Mouse (Mus musculus) granulocyte monocyte progenitor cell, adult 5-6 weeks (primary cell): ENCODE results near the gene Cd300ld. TPM values are rescaled to one million over a fixed set of nuclear protein-coding genes. Genes with fewer than 3 reads are reported as not detected.
"Not testable (repeated sequence)": the region's sequence is repeated elsewhere in the genome, so short reads cannot be mapped to it uniquely, and the experiment has no call there.

Experiments used
- ATAC-seq: replicated peaks from 2 replicates; pipeline ENCODE4 v1.8.0; 2016; ENCODE audit warnings: mild to moderate bottlenecking, moderate TSS enrichment, inconsistent platforms; ENCODE audit not compliant: poor library complexity, severe bottlenecking
- total RNA-seq, 2 experiments: library from RNA; stranded (forward) in 1 of 2; stranded (reverse) in 1 of 2; fragments of 200-712, 200-1000 nt in 1 of 2; fragments of >200 nt in 1 of 2; fragmentation: Nextera tagmentation in 1 of 2; gene quantifications; 2 replicates each; pipeline ENCODE4 v1.2.3; 2014 to 2017

Cd300ld gene
- not detected in 2 replicates for total RNA-seq (2014; fragmentation: Nextera tagmentation)
- total RNA-seq (2017) = 0.10 and 1.2 TPM in 2 replicates

DNA sequence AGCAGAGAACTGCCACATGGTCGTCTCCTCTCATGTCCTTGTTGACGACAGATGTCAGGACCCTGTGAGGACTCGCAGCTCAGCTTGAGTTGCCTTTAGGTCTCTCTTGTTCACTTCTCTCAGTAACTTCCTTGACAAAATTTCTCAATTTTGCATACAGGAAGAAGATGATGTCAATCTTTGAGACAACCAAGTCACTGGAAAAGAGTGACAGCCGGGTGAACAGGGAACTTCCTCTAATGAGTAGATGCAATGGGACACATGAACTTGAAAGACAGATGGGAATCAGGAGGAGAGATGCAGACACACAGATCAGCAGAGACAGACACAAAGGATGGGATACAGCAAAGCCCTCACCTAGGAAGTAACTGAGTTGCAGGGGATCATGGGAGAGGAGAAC is at the start of gene Cd300ld:
TSS of gene Cd300ld (minus strand) at position 130 of the 400 bp plus-strand sequence.
- peak; percentile 72 for ATAC-seq

DNA sequence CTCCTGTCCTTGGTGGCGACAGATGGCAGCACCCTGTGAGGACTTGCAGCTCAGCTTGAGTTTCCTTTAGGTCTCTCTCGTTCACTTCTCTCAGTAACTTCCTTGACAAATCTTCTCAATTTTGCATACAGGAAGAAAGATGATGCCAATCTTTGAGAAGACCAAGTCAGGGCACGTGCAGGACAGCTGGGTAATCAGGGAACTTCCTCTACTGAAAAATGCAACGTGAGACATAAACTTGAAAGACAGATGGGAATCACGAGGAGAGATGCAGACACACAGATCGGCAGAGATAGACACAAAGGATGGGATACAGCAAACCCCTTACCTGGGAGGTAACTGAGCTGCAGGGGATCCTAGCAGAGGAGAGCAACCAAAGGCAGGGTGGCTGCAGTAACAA is 47.9 kb upstream of the Cd300ld start, which contains the start of gene Cd300ld5:
TSS of gene Cd300ld5 (minus strand) at position 101 of the 400 bp plus-strand sequence.
- ATAC-seq = not testable (repeated sequence)

DNA sequence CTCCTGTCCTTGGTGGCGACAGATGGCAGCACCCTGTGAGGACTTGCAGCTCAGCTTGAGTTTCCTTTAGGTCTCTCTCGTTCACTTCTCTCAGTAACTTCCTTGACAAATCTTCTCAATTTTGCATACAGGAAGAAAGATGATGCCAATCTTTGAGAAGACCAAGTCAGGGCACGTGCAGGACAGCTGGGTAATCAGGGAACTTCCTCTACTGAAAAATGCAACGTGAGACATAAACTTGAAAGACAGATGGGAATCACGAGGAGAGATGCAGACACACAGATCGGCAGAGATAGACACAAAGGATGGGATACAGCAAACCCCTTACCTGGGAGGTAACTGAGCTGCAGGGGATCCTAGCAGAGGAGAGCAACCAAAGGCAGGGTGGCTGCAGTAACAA is 37.2 kb upstream of the Cd300ld start, which contains the start of gene Cd300ld4:
TSS of gene Cd300ld4 (minus strand) at position 101 of the 400 bp plus-strand sequence.
- ATAC-seq = not testable (repeated sequence)

DNA sequence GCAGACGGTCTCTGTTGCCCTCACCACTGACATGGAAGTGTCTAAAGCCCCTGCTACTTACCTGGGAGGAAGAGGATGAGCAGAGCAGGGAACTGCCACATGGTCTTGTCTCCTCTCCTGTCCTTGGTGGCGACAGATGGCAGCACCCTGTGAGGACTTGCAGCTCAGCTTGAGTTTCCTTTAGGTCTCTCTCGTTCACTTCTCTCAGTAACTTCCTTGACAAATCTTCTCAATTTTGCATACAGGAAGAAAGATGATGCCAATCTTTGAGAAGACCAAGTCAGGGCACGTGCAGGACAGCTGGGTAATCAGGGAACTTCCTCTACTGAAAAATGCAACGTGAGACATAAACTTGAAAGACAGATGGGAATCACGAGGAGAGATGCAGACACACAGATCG is 26.4 kb upstream of the Cd300ld start, which contains the start of gene Cd300ld2:
TSS of gene Cd300ld2 (minus strand) at position 101 of the 400 bp plus-strand sequence.
- ATAC-seq = not testable (repeated sequence)

DNA sequence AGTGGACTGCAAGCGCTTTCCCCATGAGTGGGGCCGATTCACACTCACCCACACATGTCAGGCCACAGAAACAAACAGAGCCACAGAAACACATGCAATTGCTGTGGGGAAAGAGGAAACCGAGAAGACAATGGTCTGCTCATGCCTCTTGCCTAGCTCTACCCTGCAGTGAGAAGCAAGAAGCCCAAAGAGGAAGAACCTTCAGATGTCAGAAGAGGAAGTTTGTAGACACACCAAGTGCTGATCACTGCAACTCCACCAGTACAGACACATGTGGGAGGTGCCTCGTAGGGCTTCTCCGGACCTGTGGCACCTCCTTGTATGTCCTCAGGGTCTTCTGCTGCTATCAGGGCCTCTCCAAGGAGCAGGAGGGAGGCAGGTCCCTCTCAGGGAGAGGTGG is 14.3 kb upstream of the Cd300ld start:
- peak; percentile 83 for ATAC-seq

DNA sequence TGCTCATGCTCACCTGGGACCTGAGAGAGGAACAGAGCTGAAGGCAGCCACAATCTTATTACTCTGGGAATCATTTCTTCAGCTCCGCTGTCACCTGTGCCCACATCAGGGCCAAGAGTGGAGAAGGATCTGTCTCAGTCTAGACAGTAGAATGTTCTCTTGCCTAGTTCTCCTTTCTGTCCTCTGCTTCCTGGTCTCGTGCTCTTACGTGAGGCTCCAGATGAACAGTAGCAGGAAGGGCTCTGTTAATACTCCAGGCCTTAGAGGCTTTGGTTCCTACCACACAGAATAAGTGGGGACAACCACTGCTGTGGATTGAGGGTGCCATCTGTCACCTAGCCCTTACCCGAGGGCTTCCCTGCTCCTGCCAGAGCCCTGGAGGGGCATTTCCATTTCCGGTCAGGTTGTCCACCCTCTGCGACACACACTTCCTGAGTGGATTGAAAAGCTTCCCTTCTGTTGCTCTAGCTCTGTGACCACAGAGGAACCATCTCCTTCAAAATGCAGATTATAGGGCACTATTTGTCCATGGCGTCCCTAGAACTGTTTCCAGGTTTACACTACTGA is 11.8 kb upstream of the Cd300ld start, which contains the start of gene Cd300c2:
TSS of gene Cd300c2 (minus strand) at position 407 of the 567 bp plus-strand sequence.
- peak; percentile 57 for ATAC-seq

DNA sequence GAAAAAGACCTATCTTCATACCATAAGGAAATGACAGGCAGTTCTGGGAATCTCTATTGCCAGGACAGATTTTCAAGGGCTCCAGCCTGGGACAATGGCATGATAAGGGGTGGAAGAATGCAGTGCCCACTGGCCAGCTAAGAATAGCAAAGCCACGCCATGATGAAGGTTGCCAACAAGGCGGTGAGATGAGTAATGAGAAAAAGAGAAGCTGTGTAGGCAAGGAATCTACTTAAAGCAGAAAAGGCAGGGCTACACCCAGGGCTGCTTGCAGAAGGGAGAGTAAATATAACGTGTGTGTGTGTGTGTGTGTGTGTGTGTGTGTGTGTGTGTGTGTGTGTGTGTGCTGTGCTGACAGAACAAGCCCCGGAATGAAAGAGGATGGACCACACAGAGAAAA is 7.9 kb downstream of the Cd300ld start:
- no peak for ATAC-seq

DNA sequence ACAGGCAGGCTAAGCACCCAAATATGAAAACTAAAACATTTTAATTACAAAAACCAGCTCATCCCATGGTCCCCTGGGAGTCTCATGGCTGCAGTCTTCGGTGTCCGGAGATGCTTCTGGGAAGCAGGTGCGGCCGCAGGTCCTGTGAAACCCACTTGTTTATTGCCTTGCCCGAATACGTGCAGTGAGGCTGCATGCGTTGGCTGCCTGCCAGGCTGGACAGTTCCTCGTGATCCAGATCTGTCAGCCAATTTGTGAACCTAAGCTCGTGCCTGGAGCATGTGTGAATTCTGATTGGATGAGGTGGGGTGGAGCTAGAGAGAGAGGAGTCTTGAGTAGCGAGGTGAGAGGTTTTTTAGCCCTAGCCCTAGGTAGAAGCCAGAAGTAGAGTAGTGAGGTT is 17.0 kb downstream of the Cd300ld start:
- no peak for ATAC-seq

DNA sequence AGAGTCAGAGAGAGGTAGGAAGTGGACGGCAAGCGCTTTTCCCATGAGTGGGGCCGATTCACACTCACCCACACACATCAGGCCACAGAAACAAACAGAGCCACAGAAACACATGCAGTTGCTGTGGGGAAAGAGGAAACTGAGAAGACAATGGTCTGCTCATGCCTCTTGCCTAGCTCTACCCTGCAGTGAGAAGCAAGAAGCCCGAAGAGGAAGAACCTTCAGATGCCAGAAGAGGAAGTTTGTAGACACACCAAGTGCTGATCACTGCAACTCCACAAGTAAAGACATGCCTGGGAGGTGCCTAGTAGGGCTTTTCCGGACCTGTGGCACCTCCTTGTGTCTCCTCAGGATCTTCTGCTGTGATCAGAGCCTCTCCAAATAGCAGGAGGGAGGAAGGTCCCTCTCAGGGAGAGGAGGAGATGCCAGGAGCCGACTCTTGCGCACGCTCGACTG is 20.9 kb downstream of the Cd300ld start, which contains the start of gene Cd300c:
TSS of gene Cd300c (minus strand) at position 406 of the 456 bp plus-strand sequence.
- ATAC-seq = peak; percentile 81

DNA sequence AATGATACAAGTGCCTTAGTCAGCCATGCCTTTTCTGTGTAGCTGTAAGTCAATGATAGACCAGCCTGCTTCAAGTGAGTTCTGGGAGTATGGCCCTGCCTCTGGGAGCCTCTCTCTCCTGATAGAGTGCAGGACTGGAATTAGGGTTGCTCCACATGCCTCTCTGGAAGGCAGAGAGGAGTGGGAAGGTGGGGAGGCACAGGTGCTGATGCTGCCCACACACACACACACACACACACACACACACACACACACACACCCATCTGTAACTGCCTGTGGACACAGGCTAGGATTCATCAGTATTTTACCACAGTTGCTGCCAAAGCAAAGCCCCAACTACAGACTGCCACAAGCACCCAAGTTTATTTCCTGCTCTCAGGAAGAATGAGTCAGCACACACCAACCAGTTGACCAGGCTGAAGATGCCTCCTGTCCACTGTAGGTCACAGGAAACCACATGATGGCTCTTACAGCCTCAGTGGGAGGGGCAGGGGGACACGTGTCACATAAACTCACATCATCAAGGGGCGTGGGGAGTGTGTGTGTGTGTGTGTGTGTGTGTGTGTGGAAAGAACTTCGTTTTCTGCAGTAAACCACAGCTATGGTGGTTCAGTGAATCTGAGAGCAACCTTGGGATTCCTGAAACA is 24.4 kb downstream of the Cd300ld start:
- ATAC-seq = peak; percentile 91

DNA sequence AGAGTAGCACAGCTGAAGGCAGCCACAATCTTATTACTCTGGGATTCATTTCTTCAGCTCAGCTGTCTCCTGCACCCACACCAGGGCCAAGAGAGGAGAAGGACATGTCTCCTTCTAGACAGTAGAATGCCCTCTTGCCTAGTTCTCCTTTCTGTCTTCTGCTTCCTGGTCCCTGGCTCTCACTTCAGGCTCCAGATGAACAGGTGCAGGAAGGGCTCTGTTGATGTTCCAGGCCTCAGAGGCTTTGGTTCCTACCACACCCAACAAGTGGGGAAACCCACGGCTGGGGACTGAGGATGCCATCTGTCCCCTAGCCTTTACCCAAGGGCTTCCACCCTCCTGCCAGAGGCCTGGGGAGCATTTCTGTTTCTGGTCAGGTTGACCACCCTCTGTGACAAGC is 29.4 kb downstream of the Cd300ld start:
- peak; percentile 90 for ATAC-seq

DNA sequence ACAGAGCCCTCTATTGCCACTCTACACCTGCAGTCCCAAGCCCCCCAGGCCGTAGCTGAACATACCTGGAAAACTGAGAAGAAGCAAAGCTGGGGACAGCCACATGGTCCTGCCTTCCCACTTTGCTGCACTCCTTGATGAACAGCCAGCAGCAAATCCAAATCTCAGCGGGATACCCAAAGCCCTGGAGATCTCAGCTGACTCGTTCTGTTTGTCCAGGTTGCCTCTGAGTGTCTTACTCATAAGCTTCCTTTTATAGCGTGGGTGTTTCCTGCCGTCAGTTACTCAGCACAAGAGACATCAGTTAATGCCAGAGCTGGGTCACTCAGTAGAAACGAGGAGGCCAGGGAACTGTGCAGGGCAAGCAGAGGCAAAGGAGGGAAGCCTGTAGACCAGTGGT is 55.6 kb downstream of the Cd300ld start, which contains the start of gene Cd300lb:
TSS of gene Cd300lb (minus strand) at position 243 of the 400 bp plus-strand sequence.
- ATAC-seq = peak; percentile 41

DNA sequence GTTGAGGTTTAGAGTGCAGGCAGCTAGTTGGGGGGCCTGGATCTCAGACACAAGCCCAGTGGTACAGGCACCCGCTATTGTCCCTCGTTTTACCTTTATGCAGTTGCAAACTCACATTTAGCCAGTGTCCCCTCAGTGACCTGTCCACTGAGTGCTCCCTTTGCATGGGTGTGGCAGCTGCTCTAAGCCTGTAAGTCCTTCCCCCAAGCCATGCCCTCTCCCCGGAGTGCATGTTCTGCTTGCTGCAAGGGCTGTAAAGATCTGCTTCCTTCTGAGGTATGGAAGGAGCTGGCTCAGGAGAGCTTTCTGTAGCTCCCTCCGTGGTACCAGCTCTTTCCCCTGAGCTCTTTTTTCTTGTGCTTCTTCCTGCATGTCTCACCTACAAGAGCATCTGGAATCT is 56.1 kb downstream of the Cd300ld start:
- ATAC-seq = no peak

Other genes with a start within 250 kb of the Cd300ld start
- 1.3 TPM in 1 of 2 replicates, not detected in the other for gene Kif19a, start 224.5 kb downstream of the Cd300ld start, total RNA-seq (2014; fragmentation: Nextera tagmentation)
- gene Kif19a, start 224.5 kb downstream of the Cd300ld start, total RNA-seq (2017) = not detected in 2 replicates
- 0.54 TPM in 1 of 2 replicates, not detected in the other for gene Btbd17, start 194.0 kb downstream of the Cd300ld start, total RNA-seq (2014; fragmentation: Nextera tagmentation)
- not detected in 2 replicates for gene Btbd17, start 194.0 kb downstream of the Cd300ld start, total RNA-seq (2017)
- gene Gpr142, start 191.0 kb downstream of the Cd300ld start, total RNA-seq (2014; fragmentation: Nextera tagmentation) = not detected in 2 replicates
- gene Gpr142, start 191.0 kb downstream of the Cd300ld start, total RNA-seq (2017) = not detected in 2 replicates
- gene Gprc5c, start 138.8 kb downstream of the Cd300ld start, total RNA-seq (2014; fragmentation: Nextera tagmentation) = not detected in 2 replicates
- not detected in 2 replicates for gene Gprc5c, start 138.8 kb downstream of the Cd300ld start, total RNA-seq (2017)
- gene Cd300a, start 99.9 kb downstream of the Cd300ld start, total RNA-seq (2014; fragmentation: Nextera tagmentation) = 11.4 and 12.6 TPM in 2 replicates
- 14.3 and 20.8 TPM in 2 replicates for gene Cd300a, start 99.9 kb downstream of the Cd300ld start, total RNA-seq (2017)
- gene Cd300lb, start 55.5 kb downstream of the Cd300ld start, total RNA-seq (2014; fragmentation: Nextera tagmentation) = 24.4 and 25.9 TPM in 2 replicates
- gene Cd300lb, start 55.5 kb downstream of the Cd300ld start, total RNA-seq (2017) = 17.4 and 17.7 TPM in 2 replicates
- not detected in 2 replicates for gene Cd300c, start 20.8 kb downstream of the Cd300ld start, total RNA-seq (2014; fragmentation: Nextera tagmentation)
- not detected in 2 replicates for gene Cd300c, start 20.8 kb downstream of the Cd300ld start, total RNA-seq (2017)
- 1.1 and 2.2 TPM in 2 replicates for gene Cd300c2, start 12.0 kb upstream of the Cd300ld start, total RNA-seq (2014; fragmentation: Nextera tagmentation)
- gene Cd300c2, start 12.0 kb upstream of the Cd300ld start, total RNA-seq (2017) = 0.60 and 1.3 TPM in 2 replicates
- gene Cd300ld2, start 26.3 kb upstream of the Cd300ld start, total RNA-seq (2014; fragmentation: Nextera tagmentation) = not detected in 2 replicates
- gene Cd300ld2, start 26.3 kb upstream of the Cd300ld start, total RNA-seq (2017) = not detected in 2 replicates
- not detected in 2 replicates for gene Cd300ld4, start 37.1 kb upstream of the Cd300ld start, total RNA-seq (2014; fragmentation: Nextera tagmentation)
- gene Cd300ld4, start 37.1 kb upstream of the Cd300ld start, total RNA-seq (2017) = not detected in 2 replicates
- not detected in 2 replicates for gene Cd300ld5, start 47.8 kb upstream of the Cd300ld start, total RNA-seq (2014; fragmentation: Nextera tagmentation)
- not detected in 2 replicates for gene Cd300ld5, start 47.8 kb upstream of the Cd300ld start, total RNA-seq (2017)
- not detected in 2 replicates for gene Cd300ld3, start 58.5 kb upstream of the Cd300ld start, total RNA-seq (2014; fragmentation: Nextera tagmentation)
- gene Cd300ld3, start 58.5 kb upstream of the Cd300ld start, total RNA-seq (2017) = not detected in 2 replicates
- not detected in 2 replicates for gene Cd300e, start 72.3 kb upstream of the Cd300ld start, total RNA-seq (2014; fragmentation: Nextera tagmentation)
- gene Cd300e, start 72.3 kb upstream of the Cd300ld start, total RNA-seq (2017) = not detected in 2 replicates
- gene Rab37, start 101.5 kb upstream of the Cd300ld start, total RNA-seq (2014; fragmentation: Nextera tagmentation) = 6.5 and 15.1 TPM in 2 replicates
- 7.1 and 10.0 TPM in 2 replicates for gene Rab37, start 101.5 kb upstream of the Cd300ld start, total RNA-seq (2017)
- not detected in 2 replicates for gene Cd300lf, start 144.1 kb upstream of the Cd300ld start, total RNA-seq (2014; fragmentation: Nextera tagmentation)
- gene Cd300lf, start 144.1 kb upstream of the Cd300ld start, total RNA-seq (2017) = 0.46 and 2.8 TPM in 2 replicates
- 37.4 and 55.9 TPM in 2 replicates for gene Slc9a3r1, start 173.4 kb upstream of the Cd300ld start, total RNA-seq (2014; fragmentation: Nextera tagmentation)
- 48.2 and 50.3 TPM in 2 replicates for gene Slc9a3r1, start 173.4 kb upstream of the Cd300ld start, total RNA-seq (2017)
- gene Tmem104, start 197.6 kb upstream of the Cd300ld start, total RNA-seq (2014; fragmentation: Nextera tagmentation) = 11.5 and 12.8 TPM in 2 replicates
- 2.4 and 3.6 TPM in 2 replicates for gene Tmem104, start 197.6 kb upstream of the Cd300ld start, total RNA-seq (2017)
- gene Nat9, start 197.9 kb upstream of the Cd300ld start, total RNA-seq (2014; fragmentation: Nextera tagmentation) = 27.1 and 27.5 TPM in 2 replicates
- gene Nat9, start 197.9 kb upstream of the Cd300ld start, total RNA-seq (2017) = 21.3 and 28.0 TPM in 2 replicates